ENCODE assay signal across 17 mouse cellular contexts in the genomic region with DNA sequence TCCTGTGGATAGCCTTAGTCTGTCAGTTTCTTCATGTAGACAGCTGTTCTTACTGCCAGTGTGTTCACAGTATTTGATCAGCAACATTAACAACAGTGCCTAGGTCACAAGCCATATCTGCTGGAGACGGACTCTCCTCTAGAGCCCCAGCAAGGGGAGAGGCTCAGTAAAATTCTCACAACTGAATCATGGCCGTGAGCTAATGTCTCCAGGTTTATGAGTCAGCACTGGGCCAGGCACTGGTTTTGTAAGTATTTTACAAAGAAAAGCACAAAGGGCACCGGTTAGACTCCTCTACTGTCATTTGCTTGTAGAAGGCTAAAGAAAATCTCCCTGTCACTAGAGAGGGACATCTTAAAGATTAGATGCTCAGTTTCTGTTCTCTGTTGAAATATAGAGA.
"Had no signal": no experiment of that assay in that cellular context is flagged by ENCODE, and none has a peak within 500 bp of the region (broad histone marks: within the 10 kb centered on the region; RNA-seq: fewer than 3 reads in every experiment).

No protein-coding gene starts in this region.

- H3K9me3 ChIP-seq: liver, embryonic 12.5 days; neural tube, embryonic 15.5 days had no signal

- H3K9ac ChIP-seq: liver, embryonic 12.5 days; lung, embryonic 14.5 days; neural tube, embryonic 15.5 days had no signal

- ATAC-seq: liver, embryonic 12.5 days; midbrain, embryonic 16.5 days had no signal

- H3K36me3 ChIP-seq: liver, embryonic 12.5 days; neural tube, embryonic 15.5 days had no signal

- H3K27me3 ChIP-seq: liver, embryonic 12.5 days; megakaryocyte, embryonic 14.5 days; neural tube, embryonic 15.5 days had no signal

- H3K4me2 ChIP-seq: liver, embryonic 12.5 days; lung, embryonic 14.5 days; midbrain, embryonic 11.5 days; neural tube, embryonic 15.5 days had no signal

- H3K4me1 ChIP-seq: liver, embryonic 12.5 days; megakaryocyte, embryonic 14.5 days; neural tube, embryonic 15.5 days had no signal

- H3K27ac ChIP-seq: kidney, postnatal 0 days; liver, embryonic 12.5 days; macrophage; neural tube, embryonic 15.5 days had no signal

- DNase-seq: kidney, adult 11 months; kidney, adult 9 months; kidney, postnatal 36 days; left cerebral cortex, postnatal 4 days; lung, postnatal 10 days; right cerebral cortex, adult 18-20 months; right cerebral cortex, postnatal 25 days; thymus, postnatal 36 days had no signal

- H3K4me3 ChIP-seq: liver, embryonic 12.5 days; megakaryocyte, embryonic 14.5 days; myocyte; neural tube, embryonic 15.5 days had no signal
